Mouse (Mus musculus) heart, postnatal 10 days (tissue): ENCODE results near the gene Spem1. TPM values are rescaled to one million over a fixed set of nuclear protein-coding genes. Genes with fewer than 3 reads are reported as not detected.

ENCODE experiments used
- DNase-seq, 2 experiments: peaks; one replicate each; pipeline ENCODE4 v3.0.0; 2021
- intact Hi-C: fragments of 180-260 bp; cut with DNase I; formaldehyde crosslinking; loops from one replicate; pipeline ENCODE4 v1.15.1; 2025
- total RNA-seq, 2 experiments: library from RNA; stranded (reverse); gene quantifications; 2 replicates each; pipeline ENCODE4 v1.2.3; 2021

Spem1 gene
- total RNA-seq, 2 experiments from 2014 or later: not detected

GRCm38 (mm10) chr11:69801379-69801977 is 20.5 kb downstream of the Spem1 start, which contains the start of gene Fgf11:
TSS of gene Fgf11 (minus strand) at chr11:69801857.
- intact Hi-C loops: no loop called here
- peak in 1 of 2 experiments; percentile 19 for DNase-seq

GRCm38 (mm10) chr11:69800392-69801197 is 21.4 kb downstream of the Spem1 start:
- peak; percentile 57 to 70 for DNase-seq
- intact Hi-C loops: no loop called here

- DNase-seq: peak; percentile 18 to 28
- intact Hi-C loops: no loop called here
Observed at GRCm38 (mm10) chr11:69800138-69800391, 21.9 kb downstream of the Spem1 start.

GRCm38 (mm10) chr11:69799394-69800137 is 22.4 kb downstream of the Spem1 start:
- intact Hi-C loops: no loop called here
- DNase-seq: peak in 1 of 2 experiments; percentile 25

- intact Hi-C loops: no loop called here
- no peak for DNase-seq
Observed at GRCm38 (mm10) chr11:69797924-69798323, 24.1 kb downstream of the Spem1 start.

GRCm38 (mm10) chr11:69795983-69796435 is 26.0 kb downstream of the Spem1 start:
- DNase-seq: no peak
- intact Hi-C loops: no loop called here

- intact Hi-C loops: no loop called here
- peak; percentile 95 to 97 for DNase-seq
Observed at GRCm38 (mm10) chr11:69795168-69795982, 26.6 kb downstream of the Spem1 start, which contains the start of gene Chrnb1. TSS of gene Chrnb1 (minus strand) at chr11:69795943.

- intact Hi-C loops: no loop called here
- DNase-seq: no peak
Observed at GRCm38 (mm10) chr11:69793429-69793828, 28.6 kb downstream of the Spem1 start.

GRCm38 (mm10) chr11:69791420-69791819 is 30.6 kb downstream of the Spem1 start:
- no peak for DNase-seq
- intact Hi-C loops: no loop called here

GRCm38 (mm10) chr11:69789431-69789830 is 32.5 kb downstream of the Spem1 start:
- no peak for DNase-seq
- intact Hi-C loops: no loop called here

GRCm38 (mm10) chr11:69787306-69787705 is 34.7 kb downstream of the Spem1 start:
- intact Hi-C loops: no loop called here
- no peak for DNase-seq

- DNase-seq: peak; percentile 63 to 68
- intact Hi-C loops: no loop called here
Observed at GRCm38 (mm10) chr11:69784793-69785272, 37.1 kb downstream of the Spem1 start.

- no peak for DNase-seq
- intact Hi-C loops: no loop called here
Observed at GRCm38 (mm10) chr11:69781828-69782227, 40.2 kb downstream of the Spem1 start.

- DNase-seq: no peak
- intact Hi-C loops: no loop called here
Observed at GRCm38 (mm10) chr11:69778985-69779384, 43.0 kb downstream of the Spem1 start.

- intact Hi-C loops: no loop called here
- DNase-seq: peak in 1 of 2 experiments; percentile 26
Observed at GRCm38 (mm10) chr11:69778258-69778982, 43.6 kb downstream of the Spem1 start.

- intact Hi-C loops: no loop called here
- DNase-seq: no peak
Observed at GRCm38 (mm10) chr11:69777504-69778257, 44.3 kb downstream of the Spem1 start.

- intact Hi-C loops: no loop called here
Observed at GRCm38 (mm10) chr11:69776488-69776887, 45.5 kb downstream of the Spem1 start.

GRCm38 (mm10) chr11:69775716-69776115 is 46.3 kb downstream of the Spem1 start:
- intact Hi-C loops: no loop called here
- DNase-seq: no peak

More at GRCm38 (mm10) chr11:69776488-69776887, 45.5 kb downstream of the Spem1 start:
- DNase-seq: no peak

GRCm38 (mm10) chr11:69774961-69775360 is 47.0 kb downstream of the Spem1 start:
- no peak for DNase-seq
- intact Hi-C loops: no loop called here
